Mouse (Mus musculus) G1E (cell line): ENCODE data around the gene Ctnnbl1.

Experiments used
- CTCF ChIP-seq: IDR thresholded peaks from 2 replicates; pipeline ENCODE4 v1.5.1; 2012; ENCODE audit warnings: low read depth, low read length, inconsistent platforms, mixed read lengths
- GATA1 ChIP-seq: IDR thresholded peaks from 2 replicates; pipeline ENCODE4 v1.6.1; 2012; ENCODE audit warnings: borderline replicate concordance, low read length, inconsistent platforms, mixed read lengths

GRCm38 (mm10) chr2:157704991-157705776 is 32.0 kb upstream of the Ctnnbl1 start:
- TF ChIP-seq CTCF (no peak), GATA1 (no peak)
